Mouse (Mus musculus) hindbrain, embryonic 15.5 days (tissue): ENCODE results near the gene Cacnb2. TPM values are rescaled to one million over a fixed set of nuclear protein-coding genes. Genes with fewer than 3 reads are reported as not detected.

Experiments used
- ATAC-seq: fragments of 200-750 bp; cut with Nextera tagmentation; 2 replicates; pipeline ENCODE4 v1.8.0; 2017; ENCODE audit warnings: low read depth, moderate number of reproducible peaks, moderate TSS enrichment; ENCODE audit not compliant: low FRiP score
- H3K27ac ChIP-seq: fragments of 300-500 bp; sonication (generic); replicated peaks from 2 replicates; pipeline ENCODE4 v1.5.1; 2015; ENCODE audit warnings: mild to moderate bottlenecking, inconsistent platforms
- H3K27me3 ChIP-seq: fragments of 300-500 bp; sonication (generic); 2 replicates; pipeline ENCODE4 v1.6.1; 2015; ENCODE audit warnings: control low read depth, inconsistent platforms
- H3K36me3 ChIP-seq: fragments of 300-500 bp; sonication (generic); 2 replicates; pipeline ENCODE4 v1.6.1; 2015; ENCODE audit warnings: control low read depth, inconsistent platforms
- H3K4me1 ChIP-seq: fragments of 300-500 bp; sonication (generic); replicated peaks from 2 replicates; pipeline ENCODE4 v1.6.1; 2015; ENCODE audit warnings: control low read depth, inconsistent platforms
- H3K4me2 ChIP-seq: fragments of 300-500 bp; sonication (generic); 2 replicates; pipeline ENCODE4 v1.6.1; 2015; ENCODE audit warnings: moderate library complexity, mild to moderate bottlenecking, inconsistent platforms
- H3K4me3 ChIP-seq: fragments of 300-500 bp; sonication (generic); 2 replicates; pipeline ENCODE4 v1.5.1; 2015; ENCODE audit warnings: mild to moderate bottlenecking, inconsistent platforms
- H3K9ac ChIP-seq: fragments of 300-500 bp; sonication (generic); 2 replicates; pipeline ENCODE4 v1.6.1; 2015; ENCODE audit warnings: inconsistent platforms
- H3K9me3 ChIP-seq: fragments of 300-500 bp; sonication (generic); 2 replicates; pipeline ENCODE4 v1.6.1; 2016; ENCODE audit warnings: control low read depth, inconsistent platforms
- WGBS: fragments of 180-500 bp; shearing (Covaris S2); methylation state at CpG from one replicate; pipeline ENCODE4 v1.1.7; 2015; 5-methylcytosine and 5-hydroxymethylcytosine counted together
- polyA plus RNA-seq: library from polyadenylated mRNA; unstranded; fragments of >200 nt; fragmentation: Nextera tagmentation; extraction: Ambion mirVana; gene quantifications from 2 replicates; pipeline ENCODE4 v1.2.1, GENCODE M21; 2015

Gene Cacnb2
- polyA plus RNA-seq, 1 experiment from 2014 or later, result 7.5 TPM

DNA sequence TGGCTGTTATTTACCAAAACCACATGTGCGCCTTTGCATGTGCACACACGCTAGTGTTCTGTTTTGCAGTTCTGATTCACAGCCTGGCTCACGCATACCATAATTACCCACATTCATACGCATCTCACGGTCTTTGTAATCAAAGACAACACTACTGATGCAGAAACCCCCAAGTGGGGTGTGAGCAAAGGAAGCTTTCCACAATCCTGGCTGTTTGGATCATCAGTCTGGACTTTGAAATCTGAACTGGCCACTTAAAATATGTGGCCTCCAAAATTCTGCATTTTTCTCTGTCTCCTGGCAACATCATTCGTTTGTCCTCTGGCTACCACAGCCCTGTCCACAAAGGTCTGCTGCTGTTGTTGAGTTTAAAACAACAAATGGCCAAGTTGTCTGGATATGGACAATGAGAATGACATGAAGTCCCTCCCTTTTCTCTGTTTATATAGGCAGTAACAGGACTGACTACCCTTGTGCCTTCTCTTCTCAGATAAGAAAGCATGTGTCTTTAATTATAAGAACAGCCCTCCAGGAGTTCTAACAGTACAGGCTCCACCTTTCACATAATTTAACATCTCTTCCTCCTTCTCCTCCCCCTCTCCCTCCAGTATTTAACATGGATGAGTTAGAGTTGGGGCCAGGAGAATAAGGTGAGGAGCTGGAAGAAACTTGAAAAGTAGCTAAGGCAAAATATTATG is 204.9 kb downstream of the Cacnb2 start:
- Histone ChIP-seq H3K27me3 (no peaks in the 10 kb centered on the region), H3K4me1 (peaks cover 9% of the 10 kb centered on the region; the same call in 1 of the 2 replicates), H3K27ac (peak overlapping the region; percentile 38; the same call in 1 of the 2 replicates), H3K36me3 (no peaks in the 10 kb centered on the region), H3K9ac (no peak overlapping the region), H3K4me3 (no peak overlapping the region), H3K9me3 (no peaks in the 10 kb centered on the region), H3K4me2 (no peak overlapping the region)
- WGBS, result 28% methylated on average over 6 of the region's 6 CpGs
- no peak for ATAC-seq

GRCm38 (mm10) chr2:14814977-14815376 is 212.1 kb downstream of the Cacnb2 start:
- Histone ChIP-seq H3K36me3 (no peaks in the 10 kb centered on the region), H3K27me3 (no peaks in the 10 kb centered on the region), H3K4me2 (no peak overlapping the region), H3K9ac (no peak overlapping the region), H3K4me1 (no peaks in the 10 kb centered on the region), H3K4me3 (no peak overlapping the region), H3K27ac (no peak overlapping the region), H3K9me3 (no peaks in the 10 kb centered on the region)
- ATAC-seq, result no peak

GRCm38 (mm10) chr2:14818651-14819050 is 215.8 kb downstream of the Cacnb2 start:
- H3K4me1 ChIP-seq, result 0 out of 2 replicates have a peak, but pooled peaks cover 4% of the 10 kb centered on the region
- no peak overlapping the region for H3K4me3 ChIP-seq
- ATAC-seq, result no peak
- WGBS, result 46% methylated on average over 1 of the region's 1 CpGs
- no peak overlapping the region for H3K4me2 ChIP-seq
- H3K9ac ChIP-seq, result no peak overlapping the region
- H3K27me3 ChIP-seq, result no peaks in the 10 kb centered on the region
- no peaks in the 10 kb centered on the region for H3K36me3 ChIP-seq
- H3K27ac ChIP-seq, result no peak overlapping the region
- no peaks in the 10 kb centered on the region for H3K9me3 ChIP-seq

DNA sequence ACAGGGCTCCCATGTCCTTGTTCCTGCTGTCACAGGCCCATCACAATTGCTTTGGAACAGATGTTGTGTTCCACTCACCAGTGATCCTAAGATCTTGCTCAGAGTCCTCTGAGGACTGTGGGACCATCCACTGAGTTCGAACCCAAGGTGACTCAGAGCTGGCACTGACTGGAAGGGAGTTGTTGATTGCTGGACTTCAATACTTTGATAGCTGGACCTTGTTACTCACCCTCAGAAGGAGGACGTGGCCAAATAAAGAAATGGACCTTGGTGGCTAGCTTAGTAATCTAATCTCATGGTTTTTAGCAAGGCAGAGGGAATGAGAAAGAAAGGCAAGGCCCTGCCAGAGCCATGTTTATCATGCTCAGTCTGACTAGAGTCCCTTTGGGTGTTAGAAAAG is 218.1 kb downstream of the Cacnb2 start:
- no peak overlapping the region for H3K27ac ChIP-seq

GRCm38 (mm10) chr2:14823105-14823504 is 220.2 kb downstream of the Cacnb2 start:
- Histone ChIP-seq H3K9me3 (no peaks in the 10 kb centered on the region), H3K9ac (no peak overlapping the region), H3K4me1 (0 out of 2 replicates have a peak, but pooled peaks cover 4% of the 10 kb centered on the region), H3K4me3 (no peak overlapping the region), H3K4me2 (no peak overlapping the region), H3K27me3 (no peaks in the 10 kb centered on the region), H3K36me3 (no peaks in the 10 kb centered on the region), H3K27ac (0 out of 2 replicates have a peak overlapping the region, but pooled peaks have one; percentile 18)
- peak; percentile 74 for ATAC-seq

More for the DNA sequence above, 218.1 kb downstream of the Cacnb2 start:
- 0 out of 2 replicates have a peak, but pooled peaks cover 4% of the 10 kb centered on the region for H3K4me1 ChIP-seq
- ATAC-seq, result no peak
- no peak overlapping the region for H3K4me3 ChIP-seq
- no peak overlapping the region for H3K4me2 ChIP-seq
- H3K27me3 ChIP-seq, result no peaks in the 10 kb centered on the region
- no peak overlapping the region for H3K9ac ChIP-seq
- H3K36me3 ChIP-seq, result no peaks in the 10 kb centered on the region
- no peaks in the 10 kb centered on the region for H3K9me3 ChIP-seq
- 87% methylated on average over 2 of the region's 2 CpGs for WGBS

DNA sequence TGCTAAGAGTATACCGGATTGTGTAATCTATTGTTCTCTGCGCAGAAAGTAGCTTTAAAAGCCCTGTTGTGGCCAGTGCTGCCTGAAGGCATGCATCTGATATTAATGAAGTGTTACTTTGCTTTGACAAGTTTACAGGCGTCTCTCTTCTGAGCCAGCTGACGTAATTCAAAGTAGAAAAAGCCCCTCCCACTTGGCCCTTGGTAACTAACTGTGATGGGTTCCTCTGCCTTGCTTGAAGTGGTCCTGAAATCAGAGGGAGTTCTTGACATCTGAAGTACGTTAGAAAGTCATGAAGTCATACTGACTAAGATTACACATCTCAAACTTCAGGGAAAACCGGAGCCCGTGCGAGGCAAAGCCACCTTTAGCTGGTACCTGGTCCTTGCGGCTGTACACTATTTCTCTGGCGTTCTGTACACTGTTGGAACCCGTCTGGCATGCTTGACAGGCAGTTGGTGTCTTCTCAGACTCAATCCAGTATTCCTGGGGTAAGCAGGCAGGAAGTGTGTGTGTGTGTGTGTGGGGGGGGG is 221.0 kb downstream of the Cacnb2 start:
- ATAC-seq, result no peak; the same call in 1 of the 2 replicates
- no peak overlapping the region for H3K9ac ChIP-seq

GRCm38 (mm10) chr2:14825146-14825545 is 222.3 kb downstream of the Cacnb2 start:
- WGBS, result 74% methylated on average over 4 of the region's 4 CpGs
- Histone ChIP-seq H3K4me2 (no peak overlapping the region), H3K27me3 (no peaks in the 10 kb centered on the region), H3K9me3 (no peaks in the 10 kb centered on the region), H3K4me3 (no peak overlapping the region), H3K36me3 (no peaks in the 10 kb centered on the region), H3K9ac (no peak overlapping the region), H3K27ac (no peak overlapping the region), H3K4me1 (0 out of 2 replicates have a peak, but pooled peaks cover 8% of the 10 kb centered on the region)
- no peak for ATAC-seq

More for the DNA sequence above, 221.0 kb downstream of the Cacnb2 start:
- Histone ChIP-seq H3K27me3 (no peaks in the 10 kb centered on the region), H3K4me3 (no peak overlapping the region), H3K36me3 (no peaks in the 10 kb centered on the region), H3K4me2 (no peak overlapping the region), H3K9me3 (no peaks in the 10 kb centered on the region), H3K4me1 (0 out of 2 replicates have a peak, but pooled peaks cover 4% of the 10 kb centered on the region), H3K27ac (no peak overlapping the region)
- WGBS, result 66% methylated on average over 11 of the region's 11 CpGs

DNA sequence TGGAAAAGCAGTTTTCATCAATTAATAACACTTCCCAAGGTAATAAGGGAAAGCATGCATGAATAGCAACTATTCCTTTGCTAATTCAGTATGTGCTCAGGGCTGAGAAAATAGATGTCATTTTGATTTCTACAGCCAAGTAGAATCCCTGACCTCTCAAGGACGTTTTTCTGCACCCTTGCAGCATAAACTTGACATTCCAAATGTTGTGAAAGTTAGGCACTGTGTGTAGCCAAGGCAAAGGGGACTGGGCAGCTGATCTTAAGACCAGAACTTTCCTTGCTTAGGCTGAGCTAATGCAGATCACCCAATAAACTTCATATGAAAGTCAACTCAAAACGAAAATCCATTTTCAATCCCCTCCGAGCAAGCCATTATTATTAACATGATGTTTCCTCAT is 226.6 kb downstream of the Cacnb2 start:
- 69% methylated on average over 3 of the region's 3 CpGs for WGBS

GRCm38 (mm10) chr2:14831308-14831707 is 228.4 kb downstream of the Cacnb2 start:
- Histone ChIP-seq H3K27ac (no peak overlapping the region), H3K4me1 (0 out of 2 replicates have a peak, but pooled peaks cover 5% of the 10 kb centered on the region), H3K9ac (no peak overlapping the region), H3K4me3 (no peak overlapping the region), H3K9me3 (no peaks in the 10 kb centered on the region), H3K27me3 (no peaks in the 10 kb centered on the region), H3K36me3 (no peaks in the 10 kb centered on the region), H3K4me2 (no peak overlapping the region)
- 82% methylated on average over 2 of the region's 2 CpGs for WGBS
- ATAC-seq, result no peak

More for the DNA sequence above, 226.6 kb downstream of the Cacnb2 start:
- H3K27ac ChIP-seq, result no peak overlapping the region
- H3K4me1 ChIP-seq, result 0 out of 2 replicates have a peak, but pooled peaks cover 5% of the 10 kb centered on the region
- no peak overlapping the region for H3K4me2 ChIP-seq
- no peak overlapping the region for H3K4me3 ChIP-seq
- H3K9ac ChIP-seq, result no peak overlapping the region
- H3K36me3 ChIP-seq, result no peaks in the 10 kb centered on the region
- H3K27me3 ChIP-seq, result no peaks in the 10 kb centered on the region
- no peak for ATAC-seq
- no peaks in the 10 kb centered on the region for H3K9me3 ChIP-seq

DNA sequence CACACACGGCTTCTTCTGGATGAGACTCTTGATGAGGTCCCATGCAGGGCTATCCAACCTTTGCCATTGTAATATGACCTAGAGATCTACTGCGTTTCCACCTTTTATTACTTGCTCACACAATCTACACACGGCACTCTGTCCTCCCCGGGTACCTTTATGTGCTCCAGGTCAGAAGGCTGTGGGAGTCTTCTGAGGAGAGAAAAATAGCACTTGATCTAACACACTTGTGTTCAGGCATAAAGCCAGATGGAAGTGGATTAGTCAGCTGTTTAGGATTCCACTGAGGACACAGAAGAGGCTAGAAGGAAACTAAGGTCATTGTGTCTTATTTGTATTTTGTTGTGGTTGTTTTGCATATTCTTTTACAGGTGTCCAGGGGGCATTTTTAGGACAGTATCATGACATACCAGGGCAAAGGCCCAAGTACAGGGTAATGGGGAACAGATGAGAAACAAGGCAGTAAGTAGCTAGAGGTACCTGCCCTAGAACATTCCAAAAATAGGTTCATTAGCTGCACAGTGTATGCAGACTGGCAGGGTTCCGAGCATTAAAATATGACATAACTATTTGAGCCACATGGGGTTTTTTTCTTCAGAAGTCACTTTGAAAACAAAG is 231.9 kb downstream of the Cacnb2 start:
- H3K36me3 ChIP-seq, result no peaks in the 10 kb centered on the region
- H3K4me3 ChIP-seq, result no peak overlapping the region
- no peaks in the 10 kb centered on the region for H3K4me1 ChIP-seq
- H3K27ac ChIP-seq, result no peak overlapping the region
- no peak overlapping the region for H3K9ac ChIP-seq
- H3K4me2 ChIP-seq, result no peak overlapping the region
- no peaks in the 10 kb centered on the region for H3K27me3 ChIP-seq
- no peak for ATAC-seq
- 78% methylated on average over 5 of the region's 5 CpGs for WGBS
- H3K9me3 ChIP-seq, result no peaks in the 10 kb centered on the region

DNA sequence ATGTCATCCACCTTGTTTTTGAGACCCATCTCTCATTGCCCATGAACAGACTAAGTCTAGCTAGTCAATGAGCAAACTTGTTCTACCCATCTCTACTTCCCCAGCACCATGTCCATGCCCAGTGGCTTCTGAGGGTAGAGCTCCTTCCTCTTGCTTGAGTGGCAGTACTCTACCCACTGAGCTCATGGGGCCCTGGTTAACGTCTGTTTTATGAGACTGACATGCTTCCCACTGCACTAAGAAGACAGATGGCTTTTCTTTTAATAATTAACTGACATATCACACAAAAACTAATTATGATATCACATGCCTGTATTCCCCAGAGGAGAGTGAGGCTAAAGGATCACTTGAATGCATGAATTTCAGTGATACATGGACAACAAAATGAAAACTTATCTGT is 238.4 kb downstream of the Cacnb2 start:
- H3K9ac ChIP-seq, result no peak overlapping the region
- ATAC-seq, result no peak
- 25% methylated on average over 1 of the region's 1 CpGs for WGBS
- H3K36me3 ChIP-seq, result no peaks in the 10 kb centered on the region
- no peaks in the 10 kb centered on the region for H3K9me3 ChIP-seq
- no peak overlapping the region for H3K4me2 ChIP-seq
- no peaks in the 10 kb centered on the region for H3K27me3 ChIP-seq
- H3K4me3 ChIP-seq, result no peak overlapping the region
- no peak overlapping the region for H3K27ac ChIP-seq
- H3K4me1 ChIP-seq, result no peaks in the 10 kb centered on the region

DNA sequence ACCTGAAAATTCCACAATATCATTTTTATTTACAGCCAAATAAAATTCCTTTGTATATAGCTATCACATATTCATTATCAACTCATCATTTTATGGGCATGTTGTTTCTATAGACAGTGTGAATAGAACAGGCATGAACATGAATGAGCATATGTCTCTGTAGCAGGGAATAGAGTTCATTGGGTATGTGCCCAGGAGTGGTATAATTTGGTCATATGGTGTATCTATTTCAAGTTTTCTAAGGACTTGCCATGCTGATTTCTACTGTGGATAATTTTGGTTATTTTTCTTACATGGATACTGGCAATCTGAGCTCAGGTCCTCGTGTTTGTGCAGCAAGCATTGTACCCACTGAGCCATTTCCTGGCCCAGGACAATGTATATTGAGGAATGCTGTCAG is 243.8 kb downstream of the Cacnb2 start:
- Histone ChIP-seq H3K27me3 (no peaks in the 10 kb centered on the region), H3K4me2 (no peak overlapping the region), H3K4me1 (no peaks in the 10 kb centered on the region), H3K36me3 (no peaks in the 10 kb centered on the region), H3K27ac (no peak overlapping the region), H3K4me3 (no peak overlapping the region), H3K9me3 (no peaks in the 10 kb centered on the region), H3K9ac (no peak overlapping the region)
- WGBS, result 80% methylated on average over 1 of the region's 1 CpGs
- ATAC-seq, result no peak
